Mouse (Mus musculus) ZHBTc4 (cell line): Measurements from ENCODE around the gene Car15.
A peak's percentile ranks its signal among the peaks of the same experiment; 100 is the strongest.

ENCODE experiments used
- DNase-seq: peaks from one replicate; pipeline ENCODE4 v3.0.0-alpha.2; 2011; ENCODE audit warnings: low read depth, low spot score

Car15 gene

DNA sequence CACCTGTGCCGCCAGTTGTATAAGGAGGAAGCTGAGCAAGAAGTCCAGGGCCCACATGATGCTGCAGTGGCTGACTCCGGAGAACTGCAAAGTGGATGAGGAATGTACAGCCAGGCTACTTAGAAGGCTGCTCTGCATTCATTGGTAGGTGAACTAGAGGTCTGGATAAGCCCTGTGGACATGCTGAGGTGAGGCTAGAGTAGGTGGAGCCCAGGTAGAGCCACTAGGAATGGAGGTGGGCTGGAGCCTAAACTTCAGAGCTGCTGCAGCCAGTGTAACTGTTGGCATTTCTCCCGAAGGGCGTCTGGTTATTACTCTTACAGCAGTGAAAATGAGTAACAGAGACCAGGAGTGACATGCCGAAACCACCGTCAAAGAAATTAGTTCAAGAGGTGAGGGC lies at the start of gene Car15:
Gene Car15 (minus strand): TSS at position 314 of the 400 bp plus-strand sequence.
- no peak for DNase-seq

DNA sequence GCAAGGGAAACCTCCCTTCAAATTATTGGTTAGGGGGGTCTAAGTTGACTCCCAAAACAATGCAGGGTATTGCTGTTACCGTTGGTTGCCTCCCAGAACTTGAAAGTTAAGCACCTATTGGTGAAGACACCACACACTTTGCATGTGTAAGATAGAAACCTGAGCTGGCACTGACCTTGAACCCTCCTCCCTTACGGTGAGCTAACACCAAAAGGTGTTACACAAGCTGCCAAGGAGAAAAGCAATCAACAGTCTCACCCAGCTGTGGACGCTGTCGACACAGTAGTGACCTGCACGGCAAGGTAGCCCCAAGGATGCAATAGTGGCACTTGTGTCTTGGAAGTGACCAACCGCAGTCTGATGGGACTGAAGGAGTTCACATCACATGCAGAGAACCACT lies 46.0 kb upstream of the Car15 start:
- DNase-seq: peak; percentile 54

GRCm38 (mm10) chr16:17882196-17882595 lies 44.0 kb upstream of the Car15 start:
- no peak for DNase-seq

- no peak for DNase-seq
Observed at GRCm38 (mm10) chr16:17879571-17879970, 41.4 kb upstream of the Car15 start.

GRCm38 (mm10) chr16:17876096-17876495 lies 37.9 kb upstream of the Car15 start:
- DNase-seq: no peak

- no peak for DNase-seq
Observed at GRCm38 (mm10) chr16:17875174-17875573, 37.0 kb upstream of the Car15 start.

DNA sequence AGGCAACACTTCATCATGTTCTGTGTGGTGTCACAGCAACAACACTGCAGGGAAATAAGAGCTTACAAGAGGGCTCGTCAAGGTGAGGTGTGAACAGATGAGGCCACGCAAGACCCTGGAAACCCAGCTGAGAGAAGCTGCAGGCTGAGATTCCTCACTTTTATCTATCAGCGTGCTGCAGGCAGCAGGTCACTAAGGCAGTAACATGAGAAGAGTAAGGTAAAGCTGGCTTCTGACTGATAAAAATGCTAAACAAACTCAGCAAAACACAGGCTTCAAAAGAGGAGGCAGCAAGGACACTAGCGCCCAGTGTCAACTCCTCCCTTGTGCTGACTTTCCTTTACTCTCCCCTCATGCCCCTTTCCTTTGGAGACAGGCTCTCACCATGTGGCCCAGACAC lies 34.8 kb upstream of the Car15 start:
- no peak for DNase-seq

- no peak for DNase-seq
Observed at GRCm38 (mm10) chr16:17871248-17871647, 33.1 kb upstream of the Car15 start.

DNA sequence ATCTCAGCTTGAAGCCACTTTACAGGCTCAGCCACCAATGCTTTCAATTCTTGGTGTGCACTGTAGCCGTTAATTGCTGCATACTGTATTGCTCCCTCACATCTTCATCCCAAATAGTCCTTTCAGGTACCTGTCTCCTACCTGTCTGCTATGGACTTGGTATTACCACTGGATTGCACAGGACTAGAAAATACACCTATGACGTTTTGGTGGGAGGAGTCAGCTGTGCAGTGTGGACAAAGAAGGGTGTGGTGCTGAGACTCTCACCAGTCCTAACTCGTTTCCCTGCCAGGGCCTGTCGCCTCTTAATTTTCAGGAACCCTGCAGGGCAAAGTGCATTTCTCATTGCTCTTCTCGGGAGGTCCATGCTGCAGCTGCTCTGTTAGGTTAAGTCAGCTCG lies 27.6 kb upstream of the Car15 start:
- peak; percentile 79 for DNase-seq

DNA sequence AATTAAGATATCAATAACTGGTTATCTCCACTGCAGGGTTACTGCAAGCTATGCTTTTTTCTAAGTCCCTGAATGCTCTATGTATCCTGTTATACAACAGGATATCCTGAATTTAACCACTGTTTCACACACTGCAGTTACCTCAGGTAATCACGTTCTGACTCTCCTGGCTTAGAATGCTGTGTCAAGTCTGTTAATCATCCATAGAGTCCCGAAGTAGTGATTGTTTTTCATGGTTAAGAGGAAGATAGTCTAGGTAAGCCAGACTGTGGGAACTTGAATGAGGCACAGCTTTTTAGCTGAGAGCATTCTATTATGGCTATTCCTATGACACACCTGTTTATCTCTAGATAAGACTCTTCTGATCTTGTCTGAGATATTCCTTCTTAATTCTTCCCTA lies 27.1 kb upstream of the Car15 start:
- no peak for DNase-seq

DNA sequence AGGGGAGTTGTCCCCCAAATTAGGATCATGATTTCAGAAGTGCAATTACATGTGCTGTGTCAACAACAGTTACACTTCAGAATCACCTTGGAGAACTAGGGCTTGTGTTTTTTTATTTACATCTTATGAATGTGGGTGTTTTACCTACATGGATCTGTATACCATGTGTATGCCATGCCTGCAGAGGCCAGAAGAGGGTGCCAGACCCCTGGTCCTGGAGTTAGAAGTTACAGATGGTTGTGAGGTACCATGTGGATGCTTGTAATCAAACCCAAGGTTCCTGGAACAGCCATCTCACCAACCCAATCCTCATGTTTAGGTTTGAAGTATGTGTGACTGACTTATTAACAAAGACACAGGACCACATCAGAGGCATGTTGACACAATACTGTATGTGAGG lies 20.4 kb upstream of the Car15 start:
- peak; percentile 50 for DNase-seq

GRCm38 (mm10) chr16:17857157-17857556 lies 19.0 kb upstream of the Car15 start:
- DNase-seq: no peak

DNA sequence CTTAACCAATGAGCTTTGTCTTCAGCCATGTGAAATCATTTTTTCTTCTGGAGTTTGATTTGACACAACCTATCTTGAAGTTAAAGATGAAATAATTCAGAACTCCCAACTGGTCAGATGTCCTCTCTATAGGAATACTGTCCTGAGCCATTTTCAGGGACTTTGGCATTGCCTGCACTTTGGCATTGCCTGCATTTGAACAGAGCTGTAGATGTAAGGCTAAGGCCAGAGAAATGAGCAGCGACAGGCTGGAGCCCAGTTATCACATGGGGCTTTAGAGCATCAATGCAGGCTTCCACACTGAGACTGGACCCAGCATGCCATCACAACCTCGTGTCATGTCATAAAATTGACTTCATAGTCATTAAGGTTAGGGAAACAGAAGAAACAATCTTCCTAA lies 15.1 kb upstream of the Car15 start:
- DNase-seq: no peak

DNA sequence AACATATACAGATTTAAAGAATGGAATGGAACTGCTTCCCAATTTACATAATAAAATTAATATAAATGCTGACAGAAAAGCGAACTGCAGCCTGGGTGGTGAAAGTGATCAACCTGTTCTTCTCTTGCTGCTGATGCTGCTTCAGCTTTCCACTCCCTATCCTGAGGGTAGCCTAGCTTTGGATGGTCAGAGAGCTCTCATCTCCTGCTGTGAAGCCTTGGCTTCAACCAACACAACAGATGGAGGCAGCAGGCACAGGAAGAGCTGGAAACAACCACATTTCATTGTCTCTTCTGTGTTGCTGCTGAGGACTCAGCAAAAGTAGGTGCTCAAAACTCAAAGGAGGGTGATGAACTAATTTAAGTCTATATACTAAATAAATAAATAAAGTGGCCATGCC lies 13.7 kb upstream of the Car15 start:
- no peak for DNase-seq

DNA sequence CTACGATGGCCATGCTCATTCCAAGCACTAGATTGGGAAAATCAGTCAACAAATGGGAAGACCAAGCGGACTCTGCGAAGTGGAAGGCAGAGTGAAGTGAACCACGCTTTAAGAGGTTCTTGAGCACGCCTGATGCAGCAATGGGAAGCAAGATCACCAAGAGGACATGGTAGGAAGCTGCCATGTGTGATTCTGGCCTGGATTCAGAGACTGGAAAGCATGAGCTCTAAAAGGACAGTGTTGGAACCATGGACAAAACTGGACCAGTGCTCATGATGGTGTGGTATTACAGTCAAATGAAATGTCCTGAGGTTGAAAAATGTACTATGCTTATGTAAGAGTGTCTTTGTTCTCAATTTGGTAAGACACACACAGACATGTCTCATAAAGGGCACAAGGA lies 13.2 kb upstream of the Car15 start:
- DNase-seq: no peak

GRCm38 (mm10) chr16:17849486-17849885 lies 11.3 kb upstream of the Car15 start:
- DNase-seq: no peak

DNA sequence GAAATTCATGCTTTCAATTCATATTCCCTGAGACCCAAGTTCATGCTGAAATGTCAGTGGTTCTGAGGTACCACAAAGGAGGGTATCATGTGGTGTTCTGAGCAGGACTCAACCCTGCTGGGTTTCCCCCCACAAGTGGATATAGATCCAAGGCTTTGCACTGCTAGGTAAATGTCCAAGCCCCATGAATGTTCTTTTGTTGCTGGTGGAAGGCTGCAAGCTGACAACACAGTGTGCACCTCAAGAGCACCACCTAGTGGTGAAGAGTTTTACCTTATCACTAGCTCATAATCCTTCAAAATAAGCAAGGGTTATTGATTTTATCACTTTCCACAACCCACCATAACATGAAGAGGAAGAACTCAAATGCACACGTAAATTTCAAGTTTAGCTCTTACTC lies 10.8 kb upstream of the Car15 start:
- DNase-seq: peak; percentile 69

DNA sequence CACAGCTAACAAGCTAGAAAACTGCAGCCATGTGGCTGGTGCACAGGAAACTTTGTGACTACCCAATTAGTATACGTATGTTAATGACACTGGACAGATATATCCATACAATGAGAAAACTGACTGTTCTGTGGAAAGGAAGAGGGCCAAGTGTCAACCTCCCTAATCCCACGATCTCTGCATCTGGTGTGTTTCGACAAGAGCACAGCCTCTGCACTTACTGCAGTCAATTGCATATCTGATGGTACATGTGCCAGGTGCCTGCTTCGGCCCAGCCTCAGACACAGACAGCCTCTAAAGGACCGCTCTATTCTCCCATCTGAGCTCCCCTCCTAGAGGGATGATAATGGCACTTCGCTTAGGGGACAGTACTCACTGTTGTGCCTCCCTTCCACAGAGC lies 10.3 kb upstream of the Car15 start:
- DNase-seq: no peak

GRCm38 (mm10) chr16:17843701-17844365 lies 5.7 kb upstream of the Car15 start:
- no peak for DNase-seq

GRCm38 (mm10) chr16:17842437-17842836 lies 4.3 kb upstream of the Car15 start:
- DNase-seq: no peak

DNA sequence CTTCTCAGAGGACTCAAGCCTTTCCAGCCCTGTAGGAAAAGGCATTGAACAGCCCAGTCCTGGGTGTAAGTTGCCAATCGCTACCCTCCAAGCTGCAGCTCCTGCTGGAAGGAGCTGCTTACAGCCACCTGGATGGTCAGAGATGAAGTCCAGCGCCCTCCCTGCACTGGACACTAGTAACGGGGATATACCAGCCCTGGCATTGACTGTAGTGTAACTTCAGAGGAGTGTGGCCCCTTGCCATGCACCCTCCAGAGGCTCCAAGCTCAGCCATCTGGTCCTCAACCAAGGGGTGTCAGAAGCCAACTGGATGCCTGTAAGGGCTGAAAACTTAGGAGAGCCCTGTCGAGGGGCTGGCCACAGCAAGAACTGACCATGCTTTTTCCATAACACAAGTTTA lies 1.8 kb upstream of the Car15 start:
- DNase-seq: no peak

DNA sequence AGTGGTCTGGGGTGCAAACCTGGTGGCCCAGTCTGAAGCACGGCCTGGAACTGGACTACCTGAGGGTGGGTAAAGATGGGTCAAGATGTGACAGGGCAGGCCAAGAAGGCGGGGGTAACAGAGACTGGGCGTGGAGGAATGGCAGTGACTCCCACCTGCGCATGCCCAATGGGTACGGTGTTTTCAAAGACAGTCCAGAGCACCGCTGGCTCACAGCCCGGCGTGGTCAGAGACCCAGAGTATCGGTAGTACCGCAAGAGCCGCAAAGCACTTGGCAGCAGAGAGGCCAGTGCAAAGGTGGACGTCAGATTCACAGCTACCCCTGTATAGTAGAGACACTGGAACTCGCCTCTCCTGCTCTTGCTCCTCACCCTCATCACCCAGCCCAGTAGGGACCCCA lies 2.7 kb downstream of the Car15 start:
- no peak for DNase-seq

GRCm38 (mm10) chr16:17834543-17834942 lies 3.6 kb downstream of the Car15 start:
- DNase-seq: no peak
